Mouse (Mus musculus): Measurements from ENCODE around the gene Ipmk.

Gene Ipmk

GRCm38 (mm10) chr10:71347509-71347949, at the start of gene Ipmk:
TSS of gene Ipmk (plus strand) at chr10:71347763.
- DNase-seq, result peak; percentile 100

- DNase-seq, result peak; percentile 48 to 50
Measured at GRCm38 (mm10) chr10:71300161-71300560, 47.4 kb upstream of the Ipmk start.

- DNase-seq, result no peak
Measured at GRCm38 (mm10) chr10:71302490-71302889, 45.1 kb upstream of the Ipmk start.

- peak; percentile 41 to 55 for DNase-seq
Measured at GRCm38 (mm10) chr10:71306190-71306589, 41.4 kb upstream of the Ipmk start.

GRCm38 (mm10) chr10:71306759-71307158, 40.8 kb upstream of the Ipmk start:
- no peak for DNase-seq

GRCm38 (mm10) chr10:71308199-71308598, 39.4 kb upstream of the Ipmk start:
- no peak for DNase-seq

GRCm38 (mm10) chr10:71310288-71310687, 37.3 kb upstream of the Ipmk start:
- DNase-seq, result no peak

GRCm38 (mm10) chr10:71314596-71314995, 33.0 kb upstream of the Ipmk start:
- no peak for DNase-seq

GRCm38 (mm10) chr10:71316056-71316455, 31.5 kb upstream of the Ipmk start:
- DNase-seq, result no peak

GRCm38 (mm10) chr10:71316497-71316896, 31.1 kb upstream of the Ipmk start:
- no peak for DNase-seq

GRCm38 (mm10) chr10:71323669-71324068, 23.9 kb upstream of the Ipmk start:
- no peak for DNase-seq

- DNase-seq, result no peak
Measured at GRCm38 (mm10) chr10:71326123-71326522, 21.4 kb upstream of the Ipmk start.

- DNase-seq, result peak; percentile 70 to 75
Measured at GRCm38 (mm10) chr10:71326789-71327188, 20.8 kb upstream of the Ipmk start.

- DNase-seq, result no peak
Measured at GRCm38 (mm10) chr10:71327386-71327785, 20.2 kb upstream of the Ipmk start.

GRCm38 (mm10) chr10:71328382-71328781, 19.2 kb upstream of the Ipmk start:
- no peak for DNase-seq

GRCm38 (mm10) chr10:71328870-71329269, 18.7 kb upstream of the Ipmk start:
- no peak for DNase-seq

- no peak for DNase-seq
Measured at GRCm38 (mm10) chr10:71329295-71329694, 18.3 kb upstream of the Ipmk start.

- no peak for DNase-seq
Measured at GRCm38 (mm10) chr10:71330070-71330469, 17.5 kb upstream of the Ipmk start.

- DNase-seq, result no peak
Measured at GRCm38 (mm10) chr10:71331908-71332307, 15.7 kb upstream of the Ipmk start.

GRCm38 (mm10) chr10:71332376-71332775, 15.2 kb upstream of the Ipmk start:
- DNase-seq, result no peak

GRCm38 (mm10) chr10:71332859-71333258, 14.7 kb upstream of the Ipmk start:
- DNase-seq, result no peak

- DNase-seq, result no peak
Measured at GRCm38 (mm10) chr10:71337733-71338132, 9.8 kb upstream of the Ipmk start.

GRCm38 (mm10) chr10:71338156-71338905, 9.2 kb upstream of the Ipmk start:
- no peak for DNase-seq

- no peak for DNase-seq
Measured at GRCm38 (mm10) chr10:71339463-71339862, 8.1 kb upstream of the Ipmk start.

- DNase-seq, result no peak
Measured at GRCm38 (mm10) chr10:71340195-71340594, 7.4 kb upstream of the Ipmk start.

Data from cerebellum, postnatal 36 days (tissue).